Mouse (Mus musculus) bone marrow, adult 2 months (tissue): ENCODE data around the gene Nudc.

ENCODE experiments used
- CTCF ChIP-seq: fragments of 200-500 bp; IDR thresholded peaks from 2 replicates; pipeline ENCODE4 v1.5.1; 2011; ENCODE audit warnings: low read length, control low read depth; ENCODE audit not compliant: control insufficient read depth, insufficient read depth
- POLR2A ChIP-seq: fragments of 200-500 bp; IDR thresholded peaks from 2 replicates; pipeline ENCODE4 v1.6.1; 2011; ENCODE audit warnings: low read depth, mild to moderate bottlenecking, control low read depth, low read length, borderline replicate concordance; ENCODE audit not compliant: control insufficient read depth

GRCm38 (mm10) chr4:133518601-133519368 lies 27.0 kb downstream of the Nudc start, which contains the start of gene Kdf1:
- TF ChIP-seq POLR2A (no peak), CTCF (no peak)
